Mouse (Mus musculus) right cerebral cortex, postnatal 10 days (tissue): Measurements from ENCODE around the gene Ugt1a6a.
"Not testable (repeated sequence)": the region's sequence is repeated elsewhere in the genome, so short reads cannot be mapped to it uniquely, and the experiment has no call there.

ENCODE experiments used
- DNase-seq, 2 experiments: peaks; one replicate each; pipeline ENCODE4 v3.0.0; 2021; ENCODE audit warnings: low spot score in 2 of 2

The Ugt1a6a gene

DNA sequence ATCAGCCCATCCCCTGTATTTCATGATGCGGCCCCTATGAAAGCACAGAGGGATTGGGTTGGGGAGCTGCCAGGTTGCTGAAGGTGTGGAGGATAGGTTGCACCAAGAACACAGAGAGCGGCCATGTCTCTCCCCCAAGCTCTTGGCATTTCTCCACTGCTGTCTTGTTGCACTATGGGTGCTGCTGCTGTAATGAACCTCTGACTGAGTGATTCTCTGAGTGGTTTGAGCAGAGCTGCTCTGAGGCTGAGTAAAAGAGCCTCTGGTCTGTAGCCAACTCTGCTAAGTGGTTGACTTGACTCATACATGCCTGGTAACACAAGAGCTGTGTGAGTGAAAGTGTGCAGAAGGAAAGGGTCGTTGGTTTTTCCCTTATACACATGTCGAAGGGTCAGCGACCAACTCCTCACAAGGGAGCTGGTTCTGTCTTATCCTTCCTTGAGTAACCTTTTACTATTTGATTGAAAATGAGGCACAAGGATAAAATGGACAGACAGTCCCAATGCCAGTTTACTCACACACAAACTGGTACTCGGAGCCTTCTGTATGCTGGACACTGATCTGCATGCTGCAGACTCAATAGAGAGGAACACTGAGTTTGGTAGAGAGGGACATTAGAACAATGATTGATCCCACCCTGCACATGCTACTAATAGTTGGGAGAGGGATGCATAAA is 758 bp downstream of the Ugt1a6a start:
- DNase-seq: not testable (repeated sequence)

DNA sequence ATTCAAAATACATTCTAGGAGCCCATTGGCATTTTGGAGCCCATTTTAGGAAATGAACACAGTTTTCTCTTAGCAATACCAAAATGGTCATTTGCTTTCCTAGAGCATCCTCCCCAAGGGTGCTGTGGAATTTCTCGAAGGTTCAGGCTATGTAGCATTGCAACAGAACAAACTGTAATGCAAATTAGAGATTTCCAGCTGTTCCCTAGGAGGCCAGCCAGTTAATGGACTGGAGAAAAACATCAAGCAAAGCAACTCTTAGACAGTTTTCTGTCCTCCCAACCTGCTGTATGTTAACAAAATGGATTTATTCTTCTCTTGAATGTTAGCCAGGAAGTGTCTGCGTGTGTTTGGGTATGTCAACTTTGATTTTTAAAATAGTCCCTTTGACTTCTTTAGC is 2.0 kb downstream of the Ugt1a6a start:
- no peak for DNase-seq

DNA sequence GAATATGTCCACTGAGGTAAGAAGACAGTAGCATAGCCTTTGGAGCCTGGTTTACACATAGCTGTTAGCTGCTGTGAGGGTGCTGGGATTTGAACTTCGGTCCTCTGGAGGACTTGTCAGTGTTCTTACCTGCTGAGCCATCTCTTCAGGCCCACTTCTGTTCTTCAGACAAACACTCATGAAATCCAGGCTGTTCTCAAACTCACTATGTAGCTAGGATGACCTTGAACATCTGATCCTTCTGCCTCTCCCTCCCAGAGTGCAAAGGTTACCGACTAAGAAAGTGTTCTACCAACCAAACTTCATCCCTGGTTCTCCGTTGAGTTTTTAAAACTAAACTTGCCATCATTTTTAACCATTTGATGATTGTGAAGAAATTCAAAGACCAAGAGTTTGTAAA is 2.7 kb downstream of the Ugt1a6a start:
- DNase-seq: no peak

- DNase-seq: no peak
These were observed 3.5 kb downstream of the Ugt1a6a start for GRCm38 (mm10) chr1:88138145-88138544.

GRCm38 (mm10) chr1:88140492-88140891 is 5.9 kb downstream of the Ugt1a6a start:
- DNase-seq: not testable (repeated sequence)

GRCm38 (mm10) chr1:88143966-88144675 is 9.5 kb downstream of the Ugt1a6a start:
- peak; percentile 33 to 51 for DNase-seq

DNA sequence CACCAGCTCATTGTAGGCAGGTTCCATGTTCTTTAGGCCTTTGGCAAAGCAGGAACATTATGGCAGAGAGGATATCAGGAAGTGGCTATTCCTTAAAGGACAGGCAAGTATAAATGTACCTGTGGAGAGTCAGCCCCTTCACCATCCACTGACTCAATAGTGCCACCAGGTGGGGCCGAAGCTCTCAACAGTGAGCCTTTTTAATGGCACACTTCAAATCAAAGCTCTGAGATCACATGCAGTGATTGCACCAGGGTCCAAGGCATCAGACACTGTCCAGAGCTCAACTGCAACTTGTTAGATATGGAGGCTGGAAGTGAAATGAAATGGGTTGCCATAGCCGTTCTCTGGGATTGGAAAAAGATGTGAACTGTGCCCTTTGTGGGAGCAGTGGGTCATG is 10.7 kb downstream of the Ugt1a6a start:
- not testable (repeated sequence) for DNase-seq

GRCm38 (mm10) chr1:88150133-88150532 is 15.5 kb downstream of the Ugt1a6a start:
- peak in 1 of 2 experiments; percentile 31 for DNase-seq

DNA sequence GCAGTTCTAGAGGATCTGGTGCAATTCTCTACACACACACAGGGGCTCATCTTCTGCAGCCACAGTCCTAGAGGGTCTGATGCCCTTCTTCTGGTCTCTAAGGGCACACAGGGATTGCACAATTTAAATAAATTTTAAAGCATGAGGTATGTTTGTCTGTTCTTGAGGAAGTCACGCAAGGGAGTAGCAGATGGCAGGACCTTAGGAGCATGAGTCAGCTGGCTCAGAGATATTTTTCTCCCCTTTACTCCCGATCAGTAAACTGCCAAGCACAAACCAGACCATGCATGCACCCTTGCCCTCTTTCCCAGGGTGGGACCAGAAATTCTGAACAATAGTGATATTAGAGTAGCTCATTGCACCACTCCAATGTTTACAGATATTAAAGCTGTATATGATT is 23.8 kb downstream of the Ugt1a6a start:
- DNase-seq: no peak

DNA sequence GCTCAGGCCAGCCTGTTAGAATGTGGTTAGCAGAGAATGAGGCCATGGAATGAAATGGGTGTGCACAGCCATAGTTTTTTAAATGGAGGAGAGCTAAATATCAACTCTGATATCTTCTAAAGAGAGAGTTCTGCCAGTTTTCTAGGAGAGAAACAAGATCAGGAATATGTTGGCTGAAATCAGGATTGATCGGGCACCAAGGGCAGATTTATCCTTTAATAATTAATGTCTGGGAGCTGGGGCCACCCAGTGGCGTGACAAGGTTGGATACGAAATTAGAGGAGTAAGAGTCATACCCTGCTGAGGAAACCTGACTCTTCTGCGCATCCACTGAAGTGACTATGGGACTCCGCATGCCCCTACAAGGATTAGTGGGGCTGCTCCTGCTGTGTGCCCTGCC is 31.1 kb downstream of the Ugt1a6a start, which contains the start of gene Ugt1a5:
Gene Ugt1a5, plus strand, starts transcription at position 302 of the 400 bp plus-strand sequence.
- DNase-seq: no peak

DNA sequence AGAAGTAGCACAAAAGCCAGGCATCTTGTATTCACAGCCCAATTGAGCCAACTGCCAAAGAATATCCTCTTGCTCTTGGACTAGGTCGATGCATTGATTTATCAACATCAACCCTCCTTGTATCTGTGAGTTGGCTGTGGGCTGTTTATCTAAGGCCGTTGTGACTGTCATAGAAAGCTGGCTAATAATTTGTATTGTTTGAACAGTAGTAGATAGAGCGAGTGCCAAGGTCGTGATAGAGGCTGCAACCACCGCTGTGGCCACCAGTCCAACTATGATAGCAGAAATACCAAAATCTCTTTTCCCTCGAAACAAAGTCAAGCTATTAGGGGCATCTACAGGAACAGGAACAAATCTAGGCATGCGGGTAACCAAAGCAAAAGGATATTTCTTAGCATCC is 37.6 kb downstream of the Ugt1a6a start:
- not testable (repeated sequence) for DNase-seq

- no peak for DNase-seq
These were observed 45.0 kb downstream of the Ugt1a6a start for GRCm38 (mm10) chr1:88179657-88180056.

DNA sequence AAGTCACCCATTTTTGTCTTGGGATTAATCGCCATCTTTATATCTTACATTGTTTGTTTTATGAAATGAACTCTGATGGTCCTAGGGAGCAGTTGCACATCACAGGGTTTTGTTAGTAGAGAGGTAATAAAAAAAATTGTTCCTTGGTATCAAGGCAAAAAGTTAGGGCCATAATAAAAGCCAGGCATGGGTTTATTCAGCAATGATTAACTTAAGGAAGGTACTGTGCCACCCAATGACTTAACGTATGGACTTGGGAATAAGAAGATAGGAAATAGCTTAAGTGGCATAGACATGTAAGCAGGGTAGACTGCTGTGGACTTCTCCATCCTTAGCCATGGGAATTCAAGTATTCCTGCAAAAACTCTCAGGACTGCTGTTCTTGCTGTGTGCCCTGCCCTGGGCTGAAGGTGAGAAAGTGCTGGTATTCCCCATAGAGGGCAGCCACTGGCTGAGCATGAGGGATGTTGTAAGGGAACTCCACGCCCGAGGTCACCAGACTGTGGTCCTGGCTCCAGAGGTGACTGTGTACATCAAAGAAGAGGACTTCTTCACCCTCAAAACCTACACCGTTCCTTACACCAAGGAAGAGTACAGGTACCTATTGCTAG is 51.8 kb downstream of the Ugt1a6a start:
- no peak for DNase-seq

GRCm38 (mm10) chr1:88192136-88192535 is 57.5 kb downstream of the Ugt1a6a start:
- DNase-seq: no peak

DNA sequence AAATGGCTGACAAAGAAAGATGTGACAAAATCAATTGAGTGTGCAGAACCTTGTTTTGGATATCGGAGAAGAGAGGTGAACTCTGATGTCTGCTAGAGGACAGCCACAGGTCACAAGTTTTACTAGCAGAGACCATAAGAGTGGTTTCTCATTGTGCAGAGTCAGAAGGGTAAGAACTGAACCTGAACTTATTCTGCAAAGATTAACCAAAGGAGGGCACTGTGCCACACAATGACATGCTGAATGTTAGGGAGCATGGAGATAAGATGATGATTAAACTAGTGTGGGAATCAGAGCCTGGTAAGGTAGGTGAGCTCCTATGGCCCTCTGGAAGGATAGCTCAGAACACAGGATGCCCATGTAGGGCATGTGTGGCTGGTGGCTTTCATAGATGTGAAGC is 61.1 kb downstream of the Ugt1a6a start:
- DNase-seq: no peak

DNA sequence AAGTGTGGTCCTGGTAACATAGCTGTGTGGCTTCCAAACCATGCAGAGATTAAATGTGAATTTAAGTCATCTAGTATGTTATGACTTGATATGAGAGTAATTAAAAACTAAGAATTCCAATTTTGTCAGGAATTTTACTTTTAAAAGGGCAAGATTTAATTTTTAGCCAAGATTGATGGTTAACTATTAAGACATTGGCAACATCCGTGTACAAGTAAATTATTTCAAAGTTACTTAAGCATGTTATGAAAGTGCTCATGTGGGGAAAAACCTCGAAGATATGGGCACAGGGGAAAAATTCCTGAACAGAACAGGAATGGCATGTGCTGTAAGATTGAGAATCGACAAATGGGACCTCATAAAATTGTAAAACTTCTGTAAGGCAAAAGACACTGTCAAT is 62.8 kb downstream of the Ugt1a6a start:
- DNase-seq: no peak

- no peak for DNase-seq
These were observed 65.4 kb downstream of the Ugt1a6a start for GRCm38 (mm10) chr1:88199996-88200395.

GRCm38 (mm10) chr1:88200456-88200855 is 65.8 kb downstream of the Ugt1a6a start, which contains the start of gene Ugt1a2:
Ugt1a2 (plus strand) TSS chr1:88200601.
- no peak for DNase-seq

GRCm38 (mm10) chr1:88205294-88205922 is 70.8 kb downstream of the Ugt1a6a start, which contains the start of gene Dnajb3:
Dnajb3 (minus strand) TSS chr1:88205782.
- DNase-seq: peak; percentile 91 to 93

DNA sequence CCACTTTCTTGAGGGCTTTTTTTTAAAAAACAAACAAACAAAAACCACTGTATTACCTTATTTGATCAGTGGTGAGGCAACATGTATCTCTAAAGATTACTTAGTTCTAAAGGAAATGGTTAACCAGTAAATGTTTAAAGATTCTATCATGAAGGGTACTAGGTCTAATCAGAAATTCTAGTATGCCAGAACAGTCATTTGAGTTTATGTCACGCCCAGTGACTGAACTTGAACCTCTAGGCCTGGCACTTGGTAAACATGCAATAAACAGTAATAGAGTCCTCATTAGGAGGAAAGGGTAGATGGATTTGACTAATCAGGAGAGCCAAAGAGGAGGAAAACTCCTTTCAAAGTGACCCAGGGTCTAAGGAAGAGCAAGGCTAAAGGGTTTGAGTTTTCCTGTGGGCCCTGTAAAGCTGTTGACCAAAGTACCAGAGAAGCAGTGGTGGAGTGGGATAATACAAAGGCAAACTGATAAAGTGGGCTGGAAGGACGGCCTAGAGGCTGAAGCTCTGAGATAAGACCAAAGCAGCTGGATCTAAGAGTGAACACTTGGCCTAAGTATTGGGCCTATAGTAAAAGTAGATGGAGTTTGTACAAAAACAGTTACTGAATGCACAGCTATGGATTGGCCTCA is 72.4 kb downstream of the Ugt1a6a start:
- no peak for DNase-seq

GRCm38 (mm10) chr1:88211812-88212211 is 77.2 kb downstream of the Ugt1a6a start, which contains the start of gene Ugt1a1:
Ugt1a1 (plus strand) TSS chr1:88211959.
- DNase-seq: no peak
